Mouse (Mus musculus) heart, postnatal 14 days (tissue): ENCODE results near the gene Mapk13. TPM values are rescaled to one million over a fixed set of nuclear protein-coding genes. Genes with fewer than 3 reads are reported as not detected.
"Not testable (repeated sequence)": the region's sequence is repeated elsewhere in the genome, so short reads cannot be mapped to it uniquely, and the experiment has no call there.

Experiments used
- DNase-seq, 2 experiments: peaks; one replicate each; pipeline ENCODE4 v3.0.0; 2021 to 2022
- intact Hi-C: fragments of 180-260 bp; cut with DNase I; formaldehyde crosslinking; loops from one replicate; pipeline ENCODE4 v1.15.1; 2025
- long read RNA-seq, 2 experiments: library from polyadenylated mRNA; stranded (forward); transcript quantifications; one replicate each; pipeline ENCODE4 v2.0.0; 2021
- total RNA-seq, 2 experiments: library from RNA; stranded (reverse); gene quantifications; 2 replicates each; pipeline ENCODE4 v1.2.3; 2021

Gene Mapk13
- total RNA-seq, result under 1 TPM; 0.17 to 0.33 TPM
- long read RNA-seq, experiment 1, partial matches to known transcripts, result 1 of 3 reads
- long read RNA-seq, experiment 1, other reads (novel, unspliced or antisense), result 0 of 3 reads
- long read RNA-seq, experiment 2, partial matches to known transcripts, result 1 of 1 reads
- long read RNA-seq, experiment 2, other reads (novel, unspliced or antisense), result 0 of 1 reads

DNA sequence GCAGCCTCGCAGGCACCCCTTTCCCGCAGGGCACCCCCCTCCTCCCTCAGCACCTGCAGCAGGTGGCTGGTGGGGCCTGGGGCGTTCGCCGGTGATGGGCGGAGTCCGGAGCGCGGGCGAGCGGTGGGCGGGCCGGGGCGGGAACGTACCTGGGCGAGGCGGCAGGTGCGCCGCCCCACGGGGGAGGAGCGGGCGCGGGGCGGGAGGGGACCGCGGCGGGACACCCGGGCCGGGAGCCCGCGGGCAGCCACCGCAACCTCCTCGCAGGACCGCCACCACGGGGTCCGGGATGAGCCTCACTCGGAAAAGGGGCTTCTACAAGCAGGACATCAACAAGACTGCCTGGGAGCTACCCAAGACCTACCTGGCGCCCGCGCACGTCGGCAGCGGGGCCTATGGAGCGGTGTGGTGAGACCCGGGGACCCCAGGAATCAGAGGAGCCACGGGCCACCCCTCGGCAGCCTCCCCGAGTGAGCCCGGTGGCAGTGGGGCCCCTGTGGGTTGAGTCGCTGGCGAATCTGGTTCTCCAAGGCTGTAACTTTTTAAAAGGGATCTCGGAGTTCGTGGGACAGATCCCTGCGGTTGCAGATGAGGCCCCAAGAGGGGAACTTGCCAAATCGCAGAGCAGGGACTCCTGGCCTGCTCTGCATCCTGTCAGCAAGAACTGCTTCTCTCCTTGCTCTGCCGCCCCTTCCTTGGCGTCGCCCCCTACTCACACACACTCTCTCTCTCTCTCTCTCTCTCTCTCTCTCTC is at the start of gene Mapk13:
Gene Mapk13, plus strand, starts transcription at position 177 of the 754 bp plus-strand sequence.
- intact Hi-C loops, result no loop called here
- peak in 1 of 2 experiments; percentile 29 for DNase-seq

DNA sequence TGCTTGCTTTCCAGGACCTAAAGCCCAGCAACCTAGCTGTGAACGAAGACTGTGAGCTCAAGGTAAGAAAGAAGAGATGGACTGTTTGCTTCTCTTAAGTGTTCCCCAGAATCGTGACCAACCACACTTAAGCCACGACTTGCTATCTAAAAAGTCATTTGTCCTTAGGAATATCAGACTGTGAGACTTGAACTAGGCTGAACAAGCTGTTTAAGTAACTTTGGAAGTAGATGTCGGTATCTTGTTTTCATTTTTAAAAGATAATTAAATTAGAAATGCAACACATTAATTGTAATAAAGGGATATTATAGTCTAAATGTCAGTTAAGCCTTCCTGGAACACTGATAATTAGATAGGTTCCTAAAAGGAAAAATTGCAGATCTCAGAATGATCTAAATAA is 43.3 kb upstream of the Mapk13 start, which contains the start of gene AC170998.1:
Gene AC170998.1, plus strand, starts transcription at position 301 of the 400 bp plus-strand sequence.
- intact Hi-C loops, result loop anchor here (5.0 kb wide), 1 partner anchor 33 kb away; the partner anchor contains the start of genes Mapk14 and Slc26a8
- DNase-seq, result no peak

DNA sequence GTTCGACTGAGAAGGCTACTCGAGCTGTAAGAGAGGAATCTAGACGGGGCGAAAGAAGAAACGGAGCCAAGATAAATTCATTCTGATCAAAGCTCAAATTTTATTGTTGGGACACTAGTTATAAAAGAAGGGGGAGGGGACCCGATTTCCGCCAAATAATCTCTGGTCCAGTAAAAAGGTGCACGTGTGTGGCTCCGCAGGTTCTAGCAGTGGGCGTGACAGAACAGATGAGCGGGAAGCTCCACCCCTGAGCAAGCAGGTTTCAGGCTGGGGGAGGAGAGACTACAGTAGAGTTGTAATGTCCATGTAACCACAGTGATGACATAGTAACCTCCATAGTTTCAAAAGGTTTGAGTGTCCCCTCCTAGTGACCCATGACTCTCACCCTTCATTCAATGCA is 41.6 kb upstream of the Mapk13 start:
- DNase-seq, result not testable (repeated sequence)
- intact Hi-C loops, result loop anchor here (5.0 kb wide), 1 partner anchor 35 kb away; the partner anchor contains the start of genes Mapk14 and Slc26a8

DNA sequence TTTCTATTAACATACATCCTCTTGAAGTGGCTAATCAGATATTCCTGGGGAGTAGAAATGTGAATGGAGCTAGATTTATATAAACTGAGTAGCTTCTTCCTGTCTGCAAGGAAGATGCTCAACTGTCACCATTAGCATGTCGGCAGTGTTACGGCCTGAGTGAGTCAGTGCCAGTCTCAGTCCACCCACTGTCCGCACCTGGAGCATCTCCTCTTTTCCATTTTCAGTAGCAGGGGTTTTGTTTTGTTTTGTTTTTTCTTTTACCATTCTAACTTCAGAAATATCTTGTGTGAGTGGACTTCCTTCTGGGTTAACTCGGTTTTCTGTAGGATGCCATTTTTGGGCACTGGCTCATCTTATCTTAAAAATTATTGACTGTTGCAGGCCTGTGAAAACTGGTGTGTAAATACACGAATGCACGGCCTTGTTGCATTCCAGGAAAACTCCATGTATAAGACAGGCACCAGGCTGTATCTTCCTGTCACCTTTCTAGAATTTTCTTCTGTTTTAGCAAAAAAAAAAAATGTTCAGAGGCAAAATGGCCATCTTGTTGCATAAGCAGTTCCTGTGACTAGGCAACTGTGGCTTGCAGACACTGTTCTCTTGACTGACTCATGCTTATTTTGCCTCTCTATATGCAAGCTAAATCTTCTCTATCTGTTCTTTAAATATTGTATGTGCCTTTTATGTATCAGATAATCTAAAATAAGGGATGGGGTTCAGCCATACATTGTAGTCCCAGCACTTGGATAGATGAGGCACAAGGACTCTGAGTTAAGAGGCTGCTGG is 33.6 kb upstream of the Mapk13 start:
- no peak for DNase-seq
- intact Hi-C loops, result no loop called here

DNA sequence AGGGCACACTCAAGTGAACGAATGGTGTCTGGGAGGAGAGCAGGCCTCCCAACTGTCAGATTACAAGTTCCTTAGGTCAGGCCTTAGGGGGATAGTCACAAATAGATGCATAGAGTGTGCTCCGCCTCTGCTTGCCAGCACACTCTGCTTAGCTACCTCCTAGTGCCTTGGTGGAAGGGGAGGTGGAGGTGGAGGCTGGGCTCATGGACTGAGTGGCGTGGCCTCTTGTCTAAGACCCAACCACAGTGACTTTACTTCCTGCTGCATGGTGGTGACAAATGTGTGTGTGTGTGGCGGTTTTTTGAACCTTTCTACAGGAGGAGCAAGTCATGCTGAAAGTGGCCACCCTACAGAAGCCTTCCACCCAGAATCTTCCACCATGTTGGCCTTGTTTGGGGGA is 32.6 kb upstream of the Mapk13 start:
- intact Hi-C loops, result no loop called here
- DNase-seq, result no peak

DNA sequence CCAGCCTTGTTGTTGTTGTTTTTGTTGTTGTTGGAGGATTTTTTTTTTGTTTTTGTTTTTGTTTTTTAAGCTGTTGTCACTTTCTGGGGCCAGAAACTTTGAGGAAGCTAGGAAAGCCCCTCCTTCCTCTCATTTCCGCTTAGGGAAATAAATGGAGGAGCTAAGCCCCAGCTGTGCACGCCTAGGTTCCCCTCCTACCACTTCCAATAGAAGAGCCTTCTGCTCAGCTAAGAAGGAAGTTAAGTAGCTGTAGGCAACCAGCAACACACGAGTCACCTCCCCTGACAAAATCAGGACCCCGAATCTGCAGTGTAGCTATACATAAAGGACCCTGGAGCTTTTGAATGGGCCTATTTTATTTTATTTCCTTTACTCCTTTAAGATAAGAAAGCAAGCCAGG is 31.1 kb upstream of the Mapk13 start:
- no peak for DNase-seq
- intact Hi-C loops, result no loop called here

DNA sequence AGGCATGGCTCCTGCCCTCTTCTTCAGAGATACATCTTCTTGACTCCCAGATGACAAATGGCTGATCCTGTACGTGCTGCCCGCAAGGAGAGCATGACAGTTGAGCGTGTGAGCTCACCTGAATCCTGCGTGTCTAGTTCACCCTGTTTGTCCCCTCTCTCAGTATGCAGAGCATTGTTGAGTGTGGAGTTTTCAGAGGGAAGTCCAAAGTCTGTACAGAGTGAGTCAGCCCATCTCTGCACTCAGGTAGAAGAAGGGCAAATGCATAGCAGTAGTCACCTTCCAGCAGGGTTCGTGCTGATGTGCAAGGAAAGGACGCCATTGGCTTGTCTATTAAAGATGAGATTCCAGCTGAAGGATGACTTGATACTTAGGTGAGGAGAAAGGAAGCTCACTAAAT is 29.9 kb upstream of the Mapk13 start:
- DNase-seq, result no peak
- intact Hi-C loops, result no loop called here

- no peak for DNase-seq
- intact Hi-C loops, result loop anchor here (5.0 kb wide), 1 partner anchor 51 kb away; the partner anchor contains the start of genes Mapk14 and Slc26a8
Observed at GRCm38 (mm10) chr17:28743145-28743866, 25.8 kb upstream of the Mapk13 start.

GRCm38 (mm10) chr17:28743916-28744315 is 25.2 kb upstream of the Mapk13 start:
- no peak for DNase-seq
- intact Hi-C loops, result loop anchor here (5.0 kb wide), 1 partner anchor 52 kb away; the partner anchor contains the start of genes Mapk14 and Slc26a8

DNA sequence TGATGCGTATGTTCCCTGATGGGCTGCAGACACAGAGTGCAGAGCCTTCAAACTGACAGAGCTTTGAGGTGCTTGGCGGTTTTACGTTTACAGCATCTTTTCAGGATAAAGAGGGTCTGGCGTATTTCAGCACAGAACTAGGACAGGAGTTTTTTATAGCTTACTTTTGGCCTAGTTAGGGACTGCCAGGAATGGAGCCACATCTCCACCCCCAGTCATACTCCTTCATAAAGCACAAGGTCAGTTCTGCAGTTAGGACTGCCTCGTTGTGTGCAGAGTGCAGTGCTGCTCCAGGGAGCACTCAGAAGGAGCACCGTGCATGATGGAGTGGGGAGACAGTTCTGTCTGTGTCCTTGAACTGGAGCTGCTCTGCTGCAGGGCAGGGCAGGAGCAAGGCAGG is 23.3 kb upstream of the Mapk13 start:
- peak in 1 of 2 experiments; percentile 11 for DNase-seq
- intact Hi-C loops, result no loop called here

- intact Hi-C loops, result no loop called here
- no peak for DNase-seq
Observed at GRCm38 (mm10) chr17:28748001-28748400, 21.1 kb upstream of the Mapk13 start.

DNA sequence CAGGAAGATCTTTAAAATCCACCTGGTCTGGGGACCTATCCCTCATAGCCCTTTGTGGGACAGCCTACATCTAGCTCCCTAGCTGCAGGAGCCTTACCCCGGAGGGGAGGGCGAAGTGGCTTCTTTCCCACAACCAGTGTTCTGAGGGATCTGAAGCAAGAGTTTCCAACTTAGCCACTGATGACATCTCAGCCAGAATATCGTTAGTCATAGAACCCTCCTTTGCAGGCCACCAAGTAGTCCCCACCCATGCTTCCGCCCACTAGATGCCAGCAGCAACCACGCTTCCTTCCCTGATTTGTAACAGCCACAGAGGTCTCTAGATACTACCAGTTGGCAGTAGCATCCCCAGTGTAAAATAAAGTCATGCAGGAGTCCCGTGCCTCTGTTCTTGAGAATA is 18.5 kb upstream of the Mapk13 start:
- DNase-seq, result peak in 1 of 2 experiments; percentile 21
- intact Hi-C loops, result no loop called here

GRCm38 (mm10) chr17:28756447-28756846 is 12.7 kb upstream of the Mapk13 start:
- no peak for DNase-seq
- intact Hi-C loops, result no loop called here

- DNase-seq, result peak; percentile 20 to 33
- intact Hi-C loops, result no loop called here
Observed at GRCm38 (mm10) chr17:28757470-28757869, 11.6 kb upstream of the Mapk13 start.

GRCm38 (mm10) chr17:28760736-28761312 is 8.3 kb upstream of the Mapk13 start:
- DNase-seq, result no peak
- intact Hi-C loops, result no loop called here

DNA sequence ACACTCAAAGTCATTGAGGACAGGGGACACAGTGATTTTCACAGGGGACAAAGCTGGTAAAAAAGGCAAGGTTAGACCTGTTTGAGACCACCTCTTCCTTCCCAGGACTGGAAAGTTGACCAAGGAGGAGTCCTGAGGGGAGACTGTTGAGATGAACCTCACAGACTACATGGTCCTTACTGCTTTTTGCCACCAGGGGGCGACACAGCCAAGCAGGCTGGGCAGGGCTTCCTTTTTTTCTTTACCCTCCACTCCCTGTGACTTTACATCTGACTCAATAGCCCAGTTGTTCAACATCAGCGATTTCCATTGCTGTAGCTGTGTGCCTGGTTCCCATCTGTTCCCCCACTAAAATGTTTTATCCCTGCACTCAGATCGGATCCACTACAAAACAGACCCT is 7.2 kb upstream of the Mapk13 start:
- DNase-seq, result peak; percentile 81 to 89
- intact Hi-C loops, result loop anchor here (1.0 to 2.0 kb wide), 3 partner anchors 39 to 165 kb away; partner anchors contain the start of genes Brpf3, Mapk14 and Slc26a8

- no peak for DNase-seq
- intact Hi-C loops, result no loop called here
Observed at GRCm38 (mm10) chr17:28766203-28766602, 2.9 kb upstream of the Mapk13 start.

DNA sequence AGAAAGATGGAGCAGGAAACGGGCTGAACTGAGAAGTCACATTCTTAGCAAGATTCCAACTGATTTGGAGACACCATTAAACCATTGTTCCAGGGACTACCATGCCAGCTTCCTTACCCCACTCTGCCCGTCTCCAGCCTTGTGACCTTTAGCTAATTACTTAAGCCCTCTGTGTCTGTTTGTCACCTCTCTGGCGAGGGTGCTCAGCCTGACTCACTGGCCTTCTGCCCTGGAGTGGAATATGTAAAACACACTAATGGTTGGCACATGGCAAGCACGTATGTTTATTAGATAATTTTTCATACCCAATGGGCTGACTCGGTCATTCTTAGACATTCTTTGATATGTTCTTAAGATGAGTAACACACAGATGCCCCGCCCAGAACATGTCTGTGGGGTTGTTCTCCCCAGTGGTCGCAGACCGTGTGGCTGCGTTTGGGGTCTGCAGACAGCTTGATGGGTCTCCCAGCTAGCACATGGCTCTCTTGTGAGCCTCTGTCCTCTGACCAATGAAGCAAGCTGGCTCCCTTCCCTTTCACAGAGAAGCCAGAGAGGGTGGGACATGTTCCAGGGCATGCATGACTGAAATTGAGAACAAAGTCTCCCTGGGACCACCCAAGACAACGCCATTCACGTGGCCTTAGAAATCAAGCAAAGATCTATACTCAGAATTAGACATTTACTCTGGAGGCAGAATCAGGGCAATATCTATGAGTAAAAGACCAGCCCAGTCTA is 2.1 kb upstream of the Mapk13 start:
- intact Hi-C loops, result no loop called here
- DNase-seq, result no peak

DNA sequence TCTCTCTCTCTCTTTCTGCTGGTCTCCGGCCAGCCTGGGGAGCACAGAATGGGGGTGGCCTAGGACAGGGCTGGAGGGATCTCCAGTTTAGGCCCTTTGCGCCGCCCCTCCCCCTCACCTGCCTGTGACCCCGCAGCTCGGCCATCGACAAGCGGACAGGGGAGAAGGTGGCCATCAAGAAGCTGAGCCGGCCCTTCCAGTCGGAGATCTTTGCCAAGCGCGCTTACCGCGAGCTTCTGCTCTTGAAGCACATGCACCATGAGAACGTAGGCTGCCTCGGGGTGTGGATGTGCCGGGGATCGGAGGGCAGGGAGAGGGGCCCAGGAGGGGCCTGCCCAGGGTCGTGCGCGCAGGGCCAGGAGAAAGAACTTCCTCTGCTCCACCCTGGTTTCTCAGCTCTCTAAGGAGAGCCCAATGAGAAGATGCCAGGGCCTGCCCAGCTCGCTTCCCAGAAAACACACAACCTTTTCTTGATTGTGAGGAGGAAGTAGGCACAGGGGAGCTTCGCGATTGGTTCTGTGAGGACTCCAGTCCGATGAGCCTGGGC is 851 bp downstream of the Mapk13 start:
- intact Hi-C loops, result no loop called here
- DNase-seq, result peak in 1 of 2 experiments; percentile 28
